Mouse (Mus musculus): ENCODE measurements around the gene Dgka.

Dgka gene

DNA sequence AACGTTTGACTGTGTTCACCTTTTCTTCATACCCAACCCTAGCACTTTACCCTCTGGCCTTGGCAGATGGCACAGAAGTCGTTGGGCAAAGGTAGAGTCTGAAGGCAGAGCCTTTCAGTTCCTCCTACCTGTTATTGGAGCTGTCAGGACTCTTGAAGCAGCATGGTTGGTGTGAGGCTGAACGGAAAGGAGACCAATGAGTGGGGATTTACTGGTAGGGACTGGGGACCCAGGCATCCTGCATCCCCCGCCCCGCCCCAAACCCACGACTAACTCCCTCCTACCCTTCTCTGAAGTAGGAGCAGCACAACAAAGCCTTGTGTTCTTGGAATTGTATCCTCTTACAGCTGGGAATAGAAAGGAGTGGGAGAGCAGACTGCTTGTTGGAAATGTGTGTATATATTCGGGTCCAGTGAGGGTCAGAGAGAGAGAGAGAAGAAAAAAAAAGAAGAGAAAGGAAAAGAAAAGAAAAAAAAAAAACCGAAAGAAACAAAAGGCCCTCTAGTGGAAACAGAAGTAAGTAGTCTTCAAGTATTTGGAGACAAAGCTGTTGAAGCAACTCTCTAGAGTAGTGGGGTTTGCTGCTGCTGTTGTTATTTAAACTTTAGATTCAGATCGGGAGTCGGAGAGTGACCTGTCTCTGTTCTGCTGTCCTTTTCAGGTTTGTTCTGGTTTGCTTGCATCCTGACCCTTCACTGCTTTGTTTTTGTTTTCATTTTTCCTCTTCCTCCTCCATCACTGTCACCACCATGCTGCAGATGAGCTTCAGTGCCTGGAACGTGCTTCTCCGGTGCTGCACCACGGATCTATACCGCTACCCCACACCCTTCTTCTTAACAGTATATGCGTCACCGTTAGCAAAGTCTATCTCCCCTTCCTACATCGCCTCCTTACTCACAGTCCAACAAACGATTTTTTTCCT lies at the start of gene Dgka:
Gene Dgka (minus strand): TSS at position 176 of the 922 bp plus-strand sequence.
- peak in 1 of 2 experiments; percentile 31 for DNase-seq (ENCODE audit: low spot score in 2 of 2)

DNA sequence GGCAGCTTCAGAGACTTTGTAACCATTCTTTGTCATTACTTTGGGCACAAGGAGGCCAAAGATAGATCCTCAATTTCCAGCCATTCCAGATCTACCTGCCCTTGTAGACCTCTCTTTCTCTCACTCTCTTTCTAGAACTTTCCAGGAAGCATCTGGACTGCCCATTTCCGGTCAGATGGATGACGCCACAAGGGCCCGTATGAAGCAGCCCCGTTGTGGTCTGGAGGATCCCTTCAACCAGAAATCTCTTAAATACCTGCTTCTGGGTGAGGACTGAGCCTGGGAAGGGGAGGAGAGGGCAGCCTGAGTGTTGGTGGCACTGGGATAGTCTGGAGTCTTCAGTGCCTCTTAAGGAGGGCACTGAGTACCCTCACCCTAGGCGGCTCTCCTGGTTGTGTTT lies 49.7 kb upstream of the Dgka start:
- no peak for DNase-seq (ENCODE audit: low spot score in 2 of 2)

DNA sequence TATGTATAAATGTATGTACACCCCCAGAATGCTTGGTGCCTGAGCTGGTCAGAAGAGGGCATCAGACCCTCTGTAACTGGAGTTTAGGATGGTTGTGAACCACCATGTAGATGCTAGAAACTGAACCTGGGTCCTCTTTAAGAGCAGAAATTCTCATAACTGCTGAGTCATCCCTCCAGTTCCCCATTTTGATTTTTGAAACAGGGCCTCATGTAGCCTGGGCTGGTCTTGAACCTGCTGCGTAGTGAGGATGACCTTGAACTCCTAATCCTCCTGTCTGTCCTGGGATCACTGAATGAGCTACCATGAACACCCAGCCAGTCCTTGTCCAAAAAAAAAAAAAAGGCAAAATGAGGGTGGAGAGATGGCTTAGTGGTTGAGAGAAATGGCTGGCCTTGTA lies 48.6 kb upstream of the Dgka start:
- no peak for DNase-seq (ENCODE audit: low spot score in 2 of 2)

DNA sequence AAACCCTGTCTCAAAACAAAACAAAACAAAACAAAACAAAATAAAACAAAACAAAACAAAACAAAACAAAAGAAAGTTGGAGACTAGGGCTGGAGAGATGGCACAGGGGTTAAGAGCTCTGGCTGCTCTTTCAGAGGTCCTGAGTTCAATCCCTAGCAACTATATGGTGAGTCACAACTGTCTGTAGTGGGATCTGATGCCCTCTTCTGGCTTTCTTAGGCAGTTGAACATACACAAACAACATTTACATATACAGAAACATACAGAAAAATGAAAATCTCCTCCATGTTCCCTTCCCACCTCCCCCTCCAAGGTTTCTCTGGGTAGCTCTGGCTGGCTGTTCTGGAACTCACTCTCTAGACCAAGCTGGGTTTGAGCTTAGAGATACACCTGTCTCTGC lies 47.4 kb upstream of the Dgka start:
- no peak for DNase-seq (ENCODE audit: low spot score in 2 of 2)

DNA sequence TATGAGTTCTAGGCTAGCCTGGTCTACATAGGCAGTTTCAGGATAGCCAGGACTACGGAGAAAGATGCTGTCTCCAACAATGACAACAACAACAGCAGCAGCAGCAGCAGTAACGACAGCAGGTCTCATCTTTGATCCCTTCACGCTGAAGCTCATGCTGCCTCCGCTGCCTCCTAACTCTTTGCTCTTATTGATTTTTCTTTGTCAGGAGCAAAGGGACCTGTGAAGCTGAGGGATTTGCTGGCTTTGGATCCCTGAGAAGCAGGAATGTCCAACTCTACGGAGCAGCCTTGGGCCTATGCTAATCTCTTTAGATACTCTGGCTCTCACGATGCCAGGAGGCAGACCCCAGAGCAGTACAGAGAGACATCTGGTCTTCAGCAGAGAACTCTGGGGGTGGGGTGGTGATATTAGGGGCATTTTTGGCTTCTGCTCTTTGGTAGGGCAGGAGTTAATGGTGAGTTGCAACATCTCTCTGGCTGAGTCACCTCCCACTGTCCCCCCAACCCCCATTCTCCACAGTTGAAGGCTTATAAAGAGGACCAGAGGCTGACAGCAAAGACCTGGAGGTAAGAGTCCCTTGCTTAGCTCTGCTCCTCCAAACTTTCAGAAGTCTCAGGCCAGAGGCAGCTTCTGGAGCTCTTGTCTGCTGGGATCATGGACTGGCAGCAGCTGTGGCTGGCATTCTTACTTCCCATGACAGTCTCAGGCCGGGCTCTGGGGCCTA lies 45.9 kb upstream of the Dgka start, which contains the start of gene Mmp19:
Gene Mmp19 (plus strand): TSS at position 513 of the 727 bp plus-strand sequence.
- DNase-seq (ENCODE audit: low spot score in 2 of 2) = no peak

DNA sequence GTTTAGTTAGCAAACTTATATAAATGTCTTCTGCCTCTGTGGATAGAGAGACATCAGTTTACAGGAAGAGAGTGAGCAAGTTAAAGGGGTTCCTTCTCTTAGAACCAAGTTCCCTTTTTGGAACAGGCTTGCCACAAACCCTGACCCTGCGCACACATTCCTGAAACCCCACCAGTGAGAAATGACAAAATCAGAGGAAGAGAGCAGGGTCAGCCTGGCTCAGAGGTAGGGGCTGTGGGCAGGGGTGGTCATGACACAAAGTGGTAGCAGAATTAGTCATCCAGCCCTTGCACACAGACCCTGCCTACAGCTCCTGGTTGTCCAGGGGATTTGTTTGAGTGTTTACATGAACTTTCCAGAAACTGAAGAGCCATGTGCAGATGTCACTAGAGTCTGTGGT lies 35.5 kb upstream of the Dgka start:
- DNase-seq (ENCODE audit: low spot score in 2 of 2) = no peak

DNA sequence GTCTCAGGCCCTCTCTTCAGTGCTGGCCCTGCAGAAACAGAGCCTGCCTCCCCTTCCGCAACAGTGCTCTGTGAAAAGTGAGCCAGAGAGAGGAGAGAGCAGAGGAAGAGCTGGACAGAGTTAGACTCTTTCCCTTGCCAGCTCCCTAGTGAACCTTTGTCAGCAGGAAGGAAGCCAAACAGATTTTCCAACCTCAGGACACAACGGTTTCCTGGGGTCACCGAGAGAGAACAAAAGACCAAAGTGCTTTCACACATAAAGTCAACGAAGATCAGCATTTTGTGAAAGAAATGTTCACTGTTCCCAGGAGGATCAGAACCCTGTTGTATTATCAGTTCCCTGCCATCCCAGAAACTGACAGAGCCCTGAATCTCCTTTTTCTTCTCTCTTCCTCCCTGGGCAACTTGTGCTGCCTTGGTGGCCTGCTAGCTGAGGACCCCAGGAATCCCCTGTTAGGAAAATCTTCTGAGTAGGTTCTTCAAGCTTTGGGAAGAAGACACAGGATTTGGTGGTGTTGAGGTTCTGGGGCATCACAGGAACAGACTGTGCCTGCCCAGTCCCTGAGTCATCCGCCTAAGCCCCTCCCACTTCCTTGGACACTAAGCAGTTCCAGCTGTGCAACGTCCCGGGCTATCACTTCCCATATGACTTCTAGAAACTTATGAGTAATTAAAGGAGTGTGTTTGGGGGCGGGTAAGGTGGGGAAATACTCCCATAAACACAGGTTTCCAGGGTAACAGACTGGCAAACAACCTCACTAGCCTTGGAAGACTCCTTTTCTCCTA lies 34.5 kb upstream of the Dgka start:
- DNase-seq (ENCODE audit: low spot score in 2 of 2) = peak; percentile 32 to 85

DNA sequence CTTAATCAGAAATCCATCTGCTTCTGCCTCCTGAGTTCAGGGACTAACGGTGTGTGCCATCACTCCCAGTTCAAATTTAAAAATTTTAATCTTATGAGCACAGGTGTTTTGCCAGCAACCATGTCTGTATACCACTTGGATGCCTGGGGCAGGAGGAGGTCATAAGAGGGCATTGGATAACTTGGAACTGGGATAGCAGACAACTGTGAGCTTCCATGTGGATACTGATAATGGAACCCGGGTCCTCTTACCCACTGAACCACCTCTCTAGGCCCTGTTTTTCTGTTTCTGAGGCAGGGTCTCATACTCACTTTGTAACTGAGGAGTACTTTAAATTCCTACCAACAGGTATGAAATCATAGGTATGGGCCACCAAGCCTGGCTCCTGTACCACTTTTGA lies 33.8 kb upstream of the Dgka start:
- no peak for DNase-seq (ENCODE audit: low spot score in 2 of 2)

DNA sequence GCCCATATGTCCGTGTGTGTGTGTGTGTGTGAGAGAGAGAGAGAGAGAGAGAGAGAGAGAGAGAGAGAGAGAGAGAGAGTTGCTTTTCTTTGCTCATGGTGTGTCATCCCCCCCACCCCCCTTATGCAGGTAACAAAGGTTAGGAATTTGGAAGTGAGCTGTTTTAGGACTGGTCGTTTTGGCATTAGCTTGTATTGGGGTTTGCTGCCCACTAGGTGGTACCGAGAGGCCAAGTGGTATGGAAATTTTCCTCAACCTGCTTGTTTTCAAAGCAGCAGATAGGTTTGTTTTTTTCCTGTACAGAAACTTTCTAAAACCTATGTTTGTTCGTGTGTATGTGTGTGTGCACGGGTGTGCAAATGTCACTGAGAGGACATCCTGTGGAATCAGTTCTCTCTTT lies 29.0 kb upstream of the Dgka start:
- DNase-seq (ENCODE audit: low spot score in 2 of 2) = no peak

DNA sequence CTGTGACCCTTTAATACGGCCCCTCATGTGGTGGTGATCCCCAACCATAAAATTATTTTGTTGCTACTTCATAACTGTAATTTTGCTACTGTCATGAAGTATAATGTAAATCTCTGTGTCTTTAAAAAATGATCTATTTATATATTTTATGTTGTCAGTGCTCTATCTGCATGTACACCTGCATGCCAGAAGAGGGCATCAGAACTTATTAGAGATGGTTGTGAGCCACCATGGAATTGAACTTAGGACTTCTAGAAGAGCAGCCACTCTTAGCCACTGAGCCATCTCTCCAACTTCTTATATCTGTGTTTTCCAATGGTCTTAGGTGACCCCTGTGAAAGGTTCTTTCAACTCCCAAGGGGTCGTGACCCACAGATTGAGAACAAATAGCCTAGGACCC lies 28.2 kb upstream of the Dgka start:
- no peak for DNase-seq (ENCODE audit: low spot score in 2 of 2)

DNA sequence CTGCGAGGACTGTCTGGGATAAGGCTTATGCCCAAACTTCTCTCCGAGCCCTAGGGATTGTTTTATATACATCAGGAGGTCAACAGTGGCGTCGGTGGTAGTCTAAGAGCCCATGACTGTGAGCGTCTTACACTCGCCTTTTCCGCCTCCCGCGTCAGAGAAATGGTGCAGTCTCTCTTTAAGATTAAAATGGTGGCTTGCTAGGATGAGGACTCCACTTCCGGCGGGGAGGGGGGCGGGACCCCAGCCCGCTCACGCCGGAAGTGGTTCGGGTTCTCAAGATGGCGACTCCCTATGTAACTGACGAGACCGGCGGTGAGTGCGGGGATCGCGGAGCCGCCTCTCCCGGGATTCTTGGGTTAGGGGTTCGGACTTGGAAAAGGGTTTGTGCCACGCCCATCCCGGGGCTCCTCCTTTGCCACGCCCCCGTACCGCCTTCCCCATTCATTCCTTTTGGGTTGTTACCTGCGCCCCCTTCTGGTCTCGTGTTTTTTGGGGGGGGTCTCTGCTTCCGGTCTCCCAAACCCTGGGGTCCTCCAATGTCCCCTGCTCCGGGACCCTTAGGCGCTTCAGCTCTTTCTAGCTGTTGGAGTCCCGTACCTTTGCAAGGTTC lies 3.7 kb upstream of the Dgka start:
- peak; percentile 51 to 64 for DNase-seq (ENCODE audit: low spot score in 2 of 2)

DNA sequence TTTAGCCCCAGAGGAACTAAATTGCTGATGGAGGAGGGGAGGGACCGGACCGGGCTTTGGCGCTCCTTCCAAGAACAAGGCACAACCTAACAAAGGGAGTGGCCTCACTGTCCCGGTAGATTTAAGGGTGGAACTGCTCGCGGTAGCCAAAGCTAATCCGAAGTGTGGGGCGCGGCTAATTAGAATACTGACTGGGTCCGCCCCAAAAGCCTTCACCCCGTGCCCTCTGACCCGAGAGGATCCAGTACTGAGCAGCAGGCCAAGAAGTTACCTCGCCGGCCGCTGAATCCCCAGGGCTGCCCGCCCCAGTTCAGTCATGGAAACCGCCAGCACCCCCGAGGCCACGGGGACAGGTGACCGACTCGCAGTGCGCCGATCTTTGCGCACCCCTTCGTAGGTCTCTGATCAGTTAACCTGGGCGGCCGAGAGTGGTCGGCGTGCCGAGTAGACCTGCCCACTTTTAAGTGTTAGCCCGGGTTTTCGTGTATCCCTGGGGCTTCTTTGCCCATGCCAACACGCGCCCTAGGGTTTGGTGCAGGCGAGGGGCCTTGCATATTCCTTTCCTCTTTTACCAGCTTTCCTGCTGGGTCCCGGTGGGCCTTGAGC lies 3.1 kb upstream of the Dgka start, which contains the start of gene Pym1:
Gene Pym1 (plus strand): TSS at position 244 of the 606 bp plus-strand sequence.
- DNase-seq (ENCODE audit: low spot score in 2 of 2) = peak; percentile 83 to 85

DNA sequence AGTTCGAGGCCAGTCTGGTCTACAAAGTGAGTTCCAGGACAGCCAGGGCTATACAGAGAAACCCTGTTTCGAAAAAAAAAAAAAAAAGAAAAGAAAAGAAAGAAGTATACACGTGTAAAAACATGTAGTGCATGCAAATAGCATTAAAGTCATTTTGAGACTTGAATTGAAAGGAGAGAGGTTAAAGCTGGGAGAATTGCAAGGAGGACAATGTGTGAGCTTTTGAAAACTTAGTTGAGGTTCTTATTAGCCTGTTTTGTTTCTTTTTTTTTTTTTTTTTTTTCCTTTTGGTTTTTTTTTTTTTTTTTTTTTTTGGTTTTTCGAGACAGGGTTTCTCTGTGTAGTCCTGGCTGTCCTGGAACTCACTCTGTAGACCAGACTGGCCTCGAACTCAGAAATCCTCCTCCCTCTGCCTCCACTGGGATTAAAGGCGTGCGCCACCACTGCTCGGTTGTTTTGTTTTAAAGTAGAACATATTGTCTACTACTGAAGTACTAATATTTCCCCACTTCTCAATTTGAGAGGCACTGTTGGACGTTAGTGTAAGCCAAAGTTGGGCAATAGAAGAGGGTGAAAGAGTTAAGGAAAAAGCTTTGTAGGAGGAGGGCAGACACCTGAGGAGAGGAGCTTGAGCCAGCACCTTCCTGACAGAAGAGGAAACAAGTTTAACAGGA lies 2.5 kb upstream of the Dgka start:
- no peak for DNase-seq (ENCODE audit: low spot score in 2 of 2)

DNA sequence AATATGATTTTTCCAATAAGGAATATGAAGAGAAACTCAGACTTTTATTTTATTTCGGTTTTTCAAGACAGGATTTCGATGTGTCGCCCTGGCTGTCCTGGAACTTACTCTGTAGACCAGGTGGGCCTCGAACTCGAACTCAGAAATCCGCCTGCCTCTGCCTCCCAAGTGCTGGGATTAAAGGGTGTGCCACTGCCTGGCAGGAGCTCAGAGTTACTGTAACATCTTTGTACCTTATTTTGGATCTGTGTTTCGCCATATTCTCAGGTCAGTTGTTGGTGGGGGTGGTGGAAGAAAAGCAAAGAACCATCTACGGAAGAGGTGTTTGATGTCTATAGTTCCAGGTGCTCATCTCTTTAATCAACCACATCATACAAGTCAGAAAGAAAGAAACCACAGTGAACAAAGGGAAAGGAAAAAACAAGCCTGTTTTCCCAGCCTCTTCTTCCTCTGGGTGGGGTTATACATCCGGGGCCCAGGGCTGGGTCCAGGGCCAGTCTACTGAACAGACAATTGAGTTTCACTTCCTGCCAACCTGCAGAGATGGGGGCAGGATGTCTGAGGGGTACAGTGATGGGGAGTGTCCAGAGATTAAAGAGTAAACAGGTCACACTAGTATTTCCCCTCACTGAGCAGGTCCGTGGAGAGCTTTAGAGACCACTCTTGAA lies 1.4 kb upstream of the Dgka start:
- no peak for DNase-seq (ENCODE audit: low spot score in 2 of 2)

DNA sequence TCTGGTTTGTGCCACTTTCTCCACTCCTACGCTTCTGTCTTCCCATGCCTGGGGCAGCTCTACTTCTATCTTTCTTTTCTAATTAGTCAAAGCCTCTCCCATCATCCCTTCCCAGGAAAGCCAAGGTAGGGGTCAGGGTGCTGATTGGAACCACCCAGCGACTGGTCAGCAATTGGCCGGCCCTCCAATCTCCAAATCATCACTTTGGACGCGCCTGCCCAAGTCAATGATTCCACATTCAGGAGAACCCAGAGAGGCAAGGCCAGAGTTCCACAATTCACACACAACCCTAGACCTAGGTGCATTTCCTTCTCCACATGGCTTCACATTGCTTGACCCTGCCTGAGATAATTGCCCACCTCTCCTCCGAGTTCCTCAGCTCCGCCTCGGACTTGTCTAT lies 444 bp downstream of the Dgka start:
- DNase-seq (ENCODE audit: low spot score in 2 of 2) = peak in 1 of 2 experiments; percentile 16

DNA sequence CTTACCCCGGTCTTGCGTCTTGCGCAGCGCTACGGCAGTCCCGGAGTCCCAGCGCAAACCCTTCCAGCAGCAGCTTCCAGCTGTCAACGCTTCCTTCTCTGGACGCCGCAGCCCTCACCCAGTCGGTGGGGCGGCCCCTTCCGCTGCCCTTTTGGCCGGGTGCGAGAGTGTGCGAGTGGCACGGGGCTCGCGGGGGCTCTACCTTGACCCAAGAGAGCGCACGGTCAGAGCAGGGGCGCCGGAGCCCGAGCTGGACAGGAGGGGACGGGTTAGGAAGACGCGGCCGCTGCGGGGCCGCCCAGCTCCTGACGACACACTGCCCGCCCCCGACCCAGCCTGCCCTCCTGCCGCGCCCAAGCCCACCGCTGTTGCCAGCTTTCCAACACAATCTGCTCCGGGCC lies 864 bp downstream of the Dgka start:
- peak; percentile 66 to 76 for DNase-seq (ENCODE audit: low spot score in 2 of 2)

DNA sequence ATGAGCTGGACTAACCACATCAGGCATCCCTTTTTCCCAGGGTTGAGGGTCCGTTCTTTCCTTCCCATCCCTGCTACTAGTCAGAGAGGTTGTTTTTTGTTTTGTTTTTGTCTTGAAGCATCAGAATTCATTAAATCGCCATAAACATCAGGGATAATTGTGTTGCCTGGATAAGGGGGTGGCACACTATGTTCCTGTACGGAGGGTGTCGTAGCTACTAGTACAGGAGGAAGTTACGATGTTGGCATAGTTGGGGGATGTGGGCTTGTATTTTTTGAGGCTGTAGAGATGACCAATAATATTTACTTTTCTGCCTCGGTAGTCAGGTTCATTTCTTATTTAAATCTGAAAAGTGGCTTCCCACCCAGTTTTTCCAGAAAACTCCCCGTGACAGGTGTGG lies 1.4 kb downstream of the Dgka start:
- DNase-seq (ENCODE audit: low spot score in 2 of 2) = no peak

DNA sequence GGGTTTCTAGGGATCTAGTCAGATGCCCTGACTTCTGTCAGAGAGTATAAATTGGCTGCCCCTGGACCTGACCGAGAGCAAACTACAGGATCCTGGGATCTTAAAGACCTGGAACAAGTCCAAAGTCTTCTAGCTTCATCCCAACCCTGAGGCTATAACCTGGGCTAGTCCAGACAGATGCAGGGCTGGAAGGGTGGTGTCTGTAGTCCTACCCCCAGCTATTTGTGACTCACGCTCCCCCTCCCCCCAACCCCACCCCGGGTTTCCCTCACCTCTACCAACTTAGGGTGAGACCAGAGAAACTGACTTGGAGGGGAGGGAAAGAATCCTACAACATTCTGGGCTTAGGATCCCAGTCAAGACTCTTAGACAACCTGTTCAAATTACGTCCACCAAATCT lies 2.0 kb downstream of the Dgka start:
- DNase-seq (ENCODE audit: low spot score in 2 of 2) = peak; percentile 38 to 42

DNA sequence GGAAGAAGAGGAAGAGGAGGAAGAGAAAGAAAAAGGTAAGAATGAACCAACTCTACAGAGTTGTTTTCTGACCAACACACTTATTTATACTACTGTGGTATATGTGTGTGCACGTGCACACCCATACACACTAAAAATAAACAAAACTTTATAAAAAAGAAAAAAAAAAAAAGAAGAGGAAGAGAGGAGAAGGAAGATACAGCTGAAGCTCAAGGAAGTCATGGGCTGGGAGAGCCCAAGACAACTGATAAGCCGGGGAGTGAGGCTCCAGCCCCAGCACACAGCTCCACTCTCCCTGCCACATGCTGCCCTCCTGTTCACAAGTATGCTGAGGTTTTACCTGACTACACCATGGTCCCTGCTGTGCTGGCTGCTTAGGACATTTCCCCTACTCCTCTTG lies 4.4 kb downstream of the Dgka start:
- DNase-seq (ENCODE audit: low spot score in 2 of 2) = no peak

DNA sequence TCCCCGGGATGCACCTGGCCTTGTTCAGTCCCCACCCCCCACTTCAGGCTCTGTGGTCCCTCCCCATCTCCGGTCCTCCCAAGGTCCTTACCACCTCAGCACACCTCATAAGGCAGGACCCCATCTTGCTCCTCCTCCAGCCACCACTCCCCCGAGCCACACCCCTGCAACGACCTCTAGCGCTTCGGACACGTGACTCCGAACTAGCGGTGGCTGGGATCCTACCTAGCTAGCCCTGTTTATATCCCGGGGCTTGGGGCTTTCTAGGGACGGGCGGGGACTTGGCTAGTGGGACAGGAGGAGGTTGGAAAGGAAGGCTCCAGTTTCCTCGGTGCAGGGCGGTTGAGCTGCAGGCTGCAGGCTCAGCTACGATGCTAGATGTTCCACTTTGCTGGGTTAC lies 7.2 kb downstream of the Dgka start:
- DNase-seq (ENCODE audit: low spot score in 2 of 2) = no peak

Measured in urinary bladder, adult 18-20 months (tissue).